Mouse (Mus musculus) bone marrow, adult 2 months (tissue): ENCODE measurements around the gene Synpo2.

Experiments used
- CTCF ChIP-seq: fragments of 200-500 bp; IDR thresholded peaks from 2 replicates; pipeline ENCODE4 v1.5.1; 2011; ENCODE audit warnings: low read length, control low read depth; ENCODE audit not compliant: control insufficient read depth, insufficient read depth
- POLR2A ChIP-seq: fragments of 200-500 bp; IDR thresholded peaks from 2 replicates; pipeline ENCODE4 v1.6.1; 2011; ENCODE audit warnings: low read depth, mild to moderate bottlenecking, control low read depth, low read length, borderline replicate concordance; ENCODE audit not compliant: control insufficient read depth

GRCm38 (mm10) chr3:123034752-123035151, 201.2 kb downstream of the Synpo2 start, which contains the start of gene Myoz2:
- TF ChIP-seq CTCF (no peak), POLR2A (no peak)
